Mouse (Mus musculus) liver, embryonic 13.5 days (tissue): ENCODE data around the gene Gstp1. TPM values are rescaled to one million over a fixed set of nuclear protein-coding genes. Genes with fewer than 3 reads are reported as not detected.

Experiments used
- ATAC-seq: fragments of 200-750 bp; cut with Nextera tagmentation; 2 replicates; pipeline ENCODE4 v1.8.0; 2017; ENCODE audit warnings: low read depth, mild to moderate bottlenecking, moderate number of reproducible peaks, moderate library complexity
- DNase-seq: peaks from one replicate; pipeline ENCODE4 v3.0.0; 2022
- H3K27ac ChIP-seq: fragments of 300-500 bp; sonication (generic); 2 replicates; pipeline ENCODE4 v1.5.1; 2015; ENCODE audit warnings: moderate library complexity, mild to moderate bottlenecking, inconsistent platforms
- H3K27me3 ChIP-seq: fragments of 300-500 bp; sonication (generic); 2 replicates; pipeline ENCODE4 v1.6.1; 2015; ENCODE audit warnings: mild to moderate bottlenecking, inconsistent platforms
- H3K36me3 ChIP-seq: fragments of 300-500 bp; sonication (generic); 2 replicates; pipeline ENCODE4 v1.6.1; 2015; ENCODE audit warnings: mild to moderate bottlenecking, inconsistent platforms
- H3K4me1 ChIP-seq: fragments of 300-500 bp; sonication (generic); replicated peaks from 2 replicates; pipeline ENCODE4 v1.6.1; 2015; ENCODE audit warnings: inconsistent platforms
- H3K4me2 ChIP-seq: fragments of 300-500 bp; sonication (generic); 2 replicates; pipeline ENCODE4 v1.6.1; 2015; ENCODE audit warnings: inconsistent platforms, mild to moderate bottlenecking, moderate library complexity
- H3K4me3 ChIP-seq: fragments of 300-500 bp; sonication (generic); replicated peaks from 2 replicates; pipeline ENCODE4 v1.5.1; 2015; ENCODE audit warnings: mild to moderate bottlenecking, inconsistent platforms
- H3K9ac ChIP-seq: fragments of 300-500 bp; sonication (generic); 2 replicates; pipeline ENCODE4 v1.6.1; 2015; ENCODE audit warnings: mild to moderate bottlenecking, inconsistent platforms
- H3K9me3 ChIP-seq: fragments of 300-500 bp; sonication (generic); replicated peaks from 2 replicates; pipeline ENCODE4 v1.6.1; 2016; ENCODE audit warnings: inconsistent platforms
- WGBS: fragments of 180-500 bp; shearing (Covaris S2); methylation state at CpG from one replicate; pipeline ENCODE4 v1.1.7; 2015; ENCODE audit not compliant: insufficient replicate concordance; 5-methylcytosine and 5-hydroxymethylcytosine counted together
- polyA plus RNA-seq: library from polyadenylated mRNA; unstranded; fragments of >200 nt; fragmentation: Nextera tagmentation; extraction: Ambion mirVana; gene quantifications from 2 replicates; pipeline ENCODE4 v1.2.1, GENCODE M21; 2015

The Gstp1 gene
- polyA plus RNA-seq, 1 experiment from 2014 or later, result 652 TPM

DNA sequence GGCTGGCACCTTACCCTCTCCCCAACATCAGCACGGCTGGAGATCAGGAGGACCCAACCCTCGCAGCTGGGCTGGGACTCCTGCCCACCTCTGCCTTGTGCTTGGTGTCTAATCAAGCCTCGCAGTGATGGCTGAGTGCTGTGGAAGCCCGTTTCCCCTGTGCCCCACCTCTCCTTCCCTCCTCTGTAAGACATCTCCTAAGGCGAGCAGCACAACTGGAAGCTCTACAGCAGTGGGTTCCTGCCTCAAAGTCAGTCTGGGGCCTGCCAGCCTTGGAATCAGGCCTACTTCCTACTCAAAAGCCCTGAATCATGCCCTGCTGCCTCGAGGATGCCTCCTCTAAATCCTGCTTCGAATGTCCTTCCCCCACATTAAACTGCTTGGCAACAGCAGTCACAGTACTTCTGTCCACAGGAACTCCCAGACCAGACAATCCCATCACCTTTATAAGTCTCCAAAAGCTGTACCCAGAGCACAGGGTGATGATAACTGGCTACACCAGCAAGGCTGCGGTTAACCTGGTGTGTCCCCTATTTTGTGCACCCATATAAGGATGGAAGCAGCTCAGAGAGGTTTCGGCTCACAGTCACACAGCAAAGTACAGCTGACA, 38.6 kb downstream of the Gstp1 start:
- WGBS, result 70% methylated on average over 9 of the region's 9 CpGs
- ATAC-seq, result no peak
- 0 out of 2 replicates have a peak overlapping the region, but pooled peaks have one; percentile 64 for H3K27ac ChIP-seq
- no peak for DNase-seq
- 0 out of 2 replicates have a peak, but pooled peaks cover under 1% of the 10 kb centered on the region for H3K36me3 ChIP-seq
- H3K4me1 ChIP-seq, result peaks cover 38% of the 10 kb centered on the region
- peak overlapping the region; percentile 90 for H3K4me2 ChIP-seq
- H3K4me3 ChIP-seq, result peak overlapping the region; percentile 81
- H3K27me3 ChIP-seq, result no peaks in the 10 kb centered on the region
- peak overlapping the region; percentile 60 for H3K9ac ChIP-seq
- H3K9me3 ChIP-seq, result no peaks in the 10 kb centered on the region

DNA sequence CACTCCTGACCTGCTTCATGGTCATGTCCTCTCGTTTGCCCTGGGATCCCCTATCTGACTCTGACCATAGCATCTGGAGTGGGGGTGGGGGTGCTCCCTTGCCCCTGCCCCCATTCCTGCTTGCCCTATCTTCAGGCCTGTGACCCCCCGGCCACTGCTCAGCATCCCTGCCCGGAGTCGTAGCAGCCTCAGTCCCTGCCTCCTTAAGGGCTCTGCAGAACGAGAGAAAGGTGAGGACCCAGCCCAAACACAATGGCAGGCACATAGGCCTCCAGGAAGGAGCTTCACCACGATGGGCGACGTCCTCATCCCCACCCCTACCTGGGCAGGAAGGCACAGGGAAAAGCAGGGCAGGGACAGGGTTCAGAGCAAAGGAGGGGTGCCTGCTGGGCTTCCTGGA, 39.5 kb downstream of the Gstp1 start:
- H3K36me3 ChIP-seq, result no peaks in the 10 kb centered on the region
- no peaks in the 10 kb centered on the region for H3K9me3 ChIP-seq
- no peak overlapping the region for H3K9ac ChIP-seq
- no peaks in the 10 kb centered on the region for H3K27me3 ChIP-seq
- ATAC-seq, result no peak
- peaks cover 38% of the 10 kb centered on the region for H3K4me1 ChIP-seq
- no peak overlapping the region for H3K4me3 ChIP-seq
- DNase-seq, result no peak
- WGBS, result 65% methylated on average over 8 of the region's 8 CpGs
- H3K27ac ChIP-seq, result no peak overlapping the region
- no peak overlapping the region for H3K4me2 ChIP-seq

DNA sequence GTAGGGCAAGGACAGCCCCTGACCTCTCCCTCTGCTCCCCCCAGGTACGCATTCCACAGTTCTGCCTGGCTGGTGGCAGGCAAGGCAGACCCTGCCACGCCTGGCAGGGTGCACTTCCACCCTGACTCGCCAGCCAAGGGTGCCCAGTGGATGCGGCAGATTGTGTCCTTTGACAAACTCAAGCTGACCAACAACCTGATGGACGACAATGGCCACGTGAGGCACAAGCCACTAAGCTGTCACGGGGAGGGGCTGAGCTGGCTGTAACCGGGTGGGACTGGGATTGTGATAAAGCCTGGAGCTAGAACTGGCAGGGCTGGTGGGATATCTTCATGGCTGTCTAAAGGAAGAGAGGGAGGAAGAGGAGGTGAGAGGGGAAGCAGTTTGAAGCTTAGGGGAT, 40.6 kb downstream of the Gstp1 start:
- Histone ChIP-seq H3K9ac (no peak overlapping the region), H3K4me1 (peaks cover 40% of the 10 kb centered on the region), H3K4me3 (no peak overlapping the region), H3K9me3 (no peaks in the 10 kb centered on the region), H3K27ac (no peak overlapping the region), H3K36me3 (no peaks in the 10 kb centered on the region), H3K4me2 (no peak overlapping the region), H3K27me3 (0 out of 2 replicates have a peak, but pooled peaks cover 3% of the 10 kb centered on the region)
- DNase-seq (no peak), ATAC-seq (no peak)
- 52% methylated on average over 8 of the region's 8 CpGs for WGBS

DNA sequence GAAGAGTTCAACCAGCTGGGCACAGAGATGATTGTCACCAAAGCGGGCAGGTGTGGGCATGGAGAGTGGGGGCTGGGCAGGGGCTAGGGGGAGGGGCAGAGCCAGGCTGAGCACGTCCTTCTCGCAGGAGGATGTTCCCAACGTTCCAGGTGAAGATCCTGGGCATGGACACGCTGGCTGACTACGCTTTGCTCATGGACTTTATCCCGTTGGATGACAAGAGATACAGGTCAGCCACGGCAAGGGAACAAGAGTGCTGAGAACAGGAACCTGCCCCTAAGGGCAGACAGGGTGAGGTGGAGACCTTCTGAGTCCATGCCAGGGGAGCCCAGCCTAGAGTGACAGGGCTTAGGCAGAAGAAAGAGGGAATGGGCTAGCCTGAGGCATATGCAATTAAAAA, 41.0 kb downstream of the Gstp1 start:
- H3K9me3 ChIP-seq, result no peaks in the 10 kb centered on the region
- no peak overlapping the region for H3K4me3 ChIP-seq
- 67% methylated on average over 8 of the region's 8 CpGs for WGBS
- DNase-seq (no peak), ATAC-seq (no peak)
- no peak overlapping the region for H3K27ac ChIP-seq
- peaks cover 36% of the 10 kb centered on the region for H3K4me1 ChIP-seq
- H3K27me3 ChIP-seq, result 0 out of 2 replicates have a peak, but pooled peaks cover 4% of the 10 kb centered on the region
- no peak overlapping the region for H3K9ac ChIP-seq
- no peaks in the 10 kb centered on the region for H3K36me3 ChIP-seq
- H3K4me2 ChIP-seq, result no peak overlapping the region

DNA sequence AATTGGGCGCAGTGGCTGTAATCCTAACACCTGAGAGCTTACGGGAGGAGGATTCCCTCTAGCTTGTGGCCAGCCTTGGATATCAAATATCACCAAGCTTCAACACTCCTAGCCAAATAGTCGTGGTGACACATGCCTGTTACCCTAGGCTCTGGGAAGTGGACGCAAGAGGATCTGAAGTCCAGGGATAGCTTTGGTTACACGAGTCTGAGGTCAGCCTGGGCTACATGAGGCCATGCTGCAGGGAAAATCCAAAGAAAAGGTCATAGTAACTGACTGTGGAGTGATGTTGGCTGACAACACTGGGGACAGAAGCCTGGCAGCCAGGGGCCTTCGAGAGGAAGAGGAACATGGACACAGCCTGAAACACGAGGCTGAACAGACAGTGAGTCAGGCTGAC, 41.7 kb downstream of the Gstp1 start:
- Histone ChIP-seq H3K27ac (no peak overlapping the region), H3K4me3 (no peak overlapping the region), H3K9ac (no peak overlapping the region), H3K9me3 (no peaks in the 10 kb centered on the region), H3K27me3 (0 out of 2 replicates have a peak, but pooled peaks cover 4% of the 10 kb centered on the region), H3K36me3 (no peaks in the 10 kb centered on the region), H3K4me2 (no peak overlapping the region), H3K4me1 (peaks cover 30% of the 10 kb centered on the region)
- no peak for DNase-seq
- 50% methylated on average over 7 of the region's 7 CpGs for WGBS
- no peak for ATAC-seq

GRCm38 (mm10) chr19:3995505-3995904, 42.3 kb downstream of the Gstp1 start:
- H3K9ac ChIP-seq, result no peak overlapping the region
- no peaks in the 10 kb centered on the region for H3K36me3 ChIP-seq
- DNase-seq (no peak), ATAC-seq (no peak)
- H3K4me2 ChIP-seq, result no peak overlapping the region
- H3K4me3 ChIP-seq, result no peak overlapping the region
- no peaks in the 10 kb centered on the region for H3K9me3 ChIP-seq
- H3K4me1 ChIP-seq, result peaks cover 24% of the 10 kb centered on the region
- H3K27ac ChIP-seq, result no peak overlapping the region
- H3K27me3 ChIP-seq, result 0 out of 2 replicates have a peak, but pooled peaks cover 4% of the 10 kb centered on the region
- WGBS, result 79% methylated on average over 3 of the region's 3 CpGs

DNA sequence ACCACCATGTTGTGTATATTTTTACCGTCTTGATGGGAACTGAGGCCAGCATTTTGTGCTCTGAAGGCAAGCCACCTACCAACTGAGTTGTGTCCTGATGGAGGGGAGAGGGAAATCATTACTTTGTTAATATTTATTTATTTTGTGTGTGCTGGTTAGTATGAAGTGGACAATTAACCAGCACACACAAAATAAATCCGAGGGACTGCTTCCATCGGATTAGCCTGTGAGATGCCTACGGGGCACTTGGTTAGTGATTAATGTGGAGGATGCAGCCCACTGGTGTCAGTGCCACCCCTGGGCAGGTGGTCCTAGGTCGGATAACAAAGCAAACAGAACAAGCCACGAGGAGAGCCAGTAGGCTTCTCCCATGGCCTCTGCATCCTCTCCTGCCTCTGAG, 42.9 kb downstream of the Gstp1 start:
- Histone ChIP-seq H3K4me2 (no peak overlapping the region), H3K36me3 (no peaks in the 10 kb centered on the region), H3K9me3 (no peaks in the 10 kb centered on the region), H3K27ac (no peak overlapping the region), H3K4me1 (peaks cover 23% of the 10 kb centered on the region), H3K27me3 (0 out of 2 replicates have a peak, but pooled peaks cover 4% of the 10 kb centered on the region), H3K4me3 (no peak overlapping the region), H3K9ac (no peak overlapping the region)
- WGBS, result 63% methylated on average over 6 of the region's 6 CpGs
- ATAC-seq, result no peak
- no peak for DNase-seq

DNA sequence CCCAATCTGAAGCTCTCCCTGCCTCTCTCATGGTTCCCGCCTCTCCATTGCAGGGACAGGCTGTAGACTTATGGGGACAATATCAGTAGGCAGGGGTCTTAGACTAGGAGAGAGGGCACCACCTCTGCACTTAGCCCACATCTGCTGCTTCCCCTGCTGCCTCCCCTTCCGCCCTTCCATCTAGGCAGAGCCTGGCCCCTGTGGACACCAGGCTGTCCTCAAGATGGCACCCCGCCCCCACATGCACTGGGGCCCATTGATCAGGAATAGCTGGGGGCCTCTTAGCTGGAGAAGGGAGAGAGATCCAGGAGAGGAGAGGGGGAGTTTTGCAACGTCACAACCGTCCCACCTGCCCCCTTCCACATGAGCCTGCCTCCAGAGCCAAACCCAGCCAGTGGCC, 45.4 kb downstream of the Gstp1 start, which contains the start of gene Tbx10:
Gene Tbx10, plus strand, starts transcription at position 337 of the 400 bp plus-strand sequence.
- no peak for ATAC-seq
- WGBS, result 45% methylated on average over 5 of the region's 5 CpGs
- no peak within 1 kb of the TSS for H3K4me2 ChIP-seq

GRCm38 (mm10) chr19:3991966-3992365, 45.8 kb downstream of the Gstp1 start:
- H3K4me2 ChIP-seq, result no peak overlapping the region
- no peak for ATAC-seq
- no peaks in the 10 kb centered on the region for H3K9me3 ChIP-seq
- peaks cover 14% of the 10 kb centered on the region for H3K4me1 ChIP-seq
- WGBS, result 67% methylated on average over 3 of the region's 3 CpGs
- no peak overlapping the region for H3K4me3 ChIP-seq
- no peak overlapping the region for H3K27ac ChIP-seq
- no peak for DNase-seq
- H3K9ac ChIP-seq, result no peak overlapping the region
- H3K27me3 ChIP-seq, result 0 out of 2 replicates have a peak, but pooled peaks cover 4% of the 10 kb centered on the region
- peaks cover 4% of the 10 kb centered on the region; the same call in 1 of the 2 replicates for H3K36me3 ChIP-seq

More for the DNA sequence above, 45.4 kb downstream of the Gstp1 start, which contains the start of gene Tbx10:
- Histone ChIP-seq H3K27me3 (0 out of 2 replicates have a peak, but pooled peaks cover 4% of the 10 kb centered on the region), H3K4me1 (peaks cover 10% of the 10 kb centered on the region; the same call in 1 of the 2 replicates), H3K36me3 (peaks cover 4% of the 10 kb centered on the region; the same call in 1 of the 2 replicates), H3K9ac (no peak within 1 kb of the TSS), H3K4me3 (no peak within 1 kb of the TSS), H3K27ac (no peak within 1 kb of the TSS), H3K9me3 (no peaks in the 10 kb centered on the region)
- DNase-seq, result no peak

DNA sequence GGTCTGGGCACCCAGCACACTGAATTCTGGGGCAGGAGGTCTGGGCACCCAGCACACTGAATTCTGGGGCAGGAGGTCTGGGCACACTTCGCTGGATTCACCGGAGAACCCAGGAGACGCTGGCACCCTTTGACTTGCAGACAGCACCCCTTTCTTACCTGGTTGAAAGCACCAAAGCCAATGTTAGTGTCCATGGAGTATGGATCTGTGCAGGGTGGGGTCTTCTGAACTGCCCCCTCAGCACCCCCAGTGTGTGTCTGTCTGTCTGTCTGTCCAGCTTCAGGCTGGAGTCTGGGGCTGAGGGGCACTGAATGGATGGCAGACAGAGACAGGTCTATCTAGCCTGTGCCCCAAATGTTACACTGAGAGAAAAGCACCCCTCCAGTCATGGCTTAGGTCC, 46.2 kb downstream of the Gstp1 start:
- Histone ChIP-seq H3K27me3 (0 out of 2 replicates have a peak, but pooled peaks cover 4% of the 10 kb centered on the region), H3K4me2 (no peak overlapping the region), H3K27ac (no peak overlapping the region), H3K4me1 (peaks cover 16% of the 10 kb centered on the region), H3K36me3 (peaks cover 4% of the 10 kb centered on the region; the same call in 1 of the 2 replicates), H3K4me3 (no peak overlapping the region), H3K9me3 (no peaks in the 10 kb centered on the region), H3K9ac (no peak overlapping the region)
- ATAC-seq, result no peak
- DNase-seq, result no peak
- 83% methylated on average over 3 of the region's 3 CpGs for WGBS

DNA sequence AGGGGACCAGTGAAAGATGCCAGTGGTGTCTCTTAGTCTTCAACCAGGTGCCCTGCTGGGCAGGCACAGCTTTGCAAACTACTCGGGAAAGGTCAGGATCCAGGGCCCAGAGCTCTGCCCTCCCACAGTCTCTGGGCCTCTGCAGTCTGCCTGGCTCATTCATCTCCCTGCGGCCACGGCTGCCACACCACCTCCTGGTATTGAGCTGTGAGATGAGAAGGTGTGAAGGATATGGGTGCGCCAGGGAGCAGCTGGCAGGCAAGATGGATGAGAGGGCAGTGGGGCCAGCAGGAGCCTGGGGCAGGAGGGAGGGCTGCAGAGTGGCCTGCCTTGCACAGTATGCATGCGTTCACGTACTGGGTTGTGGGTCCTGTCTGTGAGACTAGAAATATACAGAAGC, 47.0 kb downstream of the Gstp1 start:
- peaks cover 4% of the 10 kb centered on the region; the same call in 1 of the 2 replicates for H3K36me3 ChIP-seq
- 66% methylated on average over 6 of the region's 6 CpGs for WGBS

DNA sequence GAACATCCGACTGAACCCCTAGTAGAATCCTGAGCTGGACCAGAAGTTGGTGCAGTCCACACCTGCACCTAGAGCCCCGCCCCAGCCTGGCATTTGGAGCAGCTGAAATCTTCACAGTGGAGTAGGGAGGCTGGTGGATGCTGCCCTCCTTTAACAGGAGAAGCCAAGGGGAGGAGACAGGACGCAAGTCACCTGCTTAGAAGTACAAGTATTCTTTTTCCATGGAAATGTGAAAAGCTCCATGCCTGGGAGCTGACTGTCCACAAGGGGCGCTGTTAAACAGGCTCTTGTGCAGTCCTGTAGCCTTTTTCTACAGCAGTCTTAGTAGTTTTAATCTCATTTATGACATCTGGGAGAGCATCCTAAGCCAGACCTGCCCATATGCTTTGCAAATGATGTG, 49.0 kb downstream of the Gstp1 start:
- Histone ChIP-seq H3K4me2 (no peak overlapping the region), H3K4me1 (peaks cover 36% of the 10 kb centered on the region), H3K4me3 (no peak overlapping the region), H3K27me3 (0 out of 2 replicates have a peak, but pooled peaks cover 4% of the 10 kb centered on the region), H3K36me3 (peaks cover 4% of the 10 kb centered on the region; the same call in 1 of the 2 replicates), H3K27ac (no peak overlapping the region), H3K9me3 (no peaks in the 10 kb centered on the region), H3K9ac (no peak overlapping the region)
- WGBS, result 73% methylated on average over 4 of the region's 4 CpGs
- ATAC-seq, result no peak
- no peak for DNase-seq

More for the DNA sequence above, 47.0 kb downstream of the Gstp1 start:
- Histone ChIP-seq H3K9me3 (no peaks in the 10 kb centered on the region), H3K27ac (no peak overlapping the region), H3K4me3 (no peak overlapping the region), H3K4me2 (no peak overlapping the region), H3K4me1 (peaks cover 24% of the 10 kb centered on the region), H3K27me3 (0 out of 2 replicates have a peak, but pooled peaks cover 4% of the 10 kb centered on the region), H3K9ac (no peak overlapping the region)
- ATAC-seq (no peak), DNase-seq (no peak)
